Mouse (Mus musculus) midbrain, embryonic 16.5 days (tissue): ENCODE measurements at regions not wholly inside any gene's neighbourhood (a gene's known extent, or its start where the extent isn't known, plus 50 kb on each side); places are given as distances from the start of the nearest gene placed in this dataset.

Source experiments
- ATAC-seq: fragments of 200-750 bp; cut with Nextera tagmentation; 2 replicates; pipeline ENCODE4 v1.8.0; 2017; ENCODE audit warnings: moderate TSS enrichment
- H3K27ac ChIP-seq: fragments of 300-500 bp; sonication (generic); 2 replicates; pipeline ENCODE4 v1.5.1; 2014; ENCODE audit warnings: mild to moderate bottlenecking, low read length, mixed read lengths
- H3K27me3 ChIP-seq: fragments of 300-500 bp; sonication (generic); 2 replicates; pipeline ENCODE4 v1.6.1; 2014; ENCODE audit warnings: low read depth, low read length, mixed read lengths; ENCODE audit not compliant: control insufficient read depth, insufficient read depth
- H3K36me3 ChIP-seq: fragments of 300-500 bp; sonication (generic); 2 replicates; pipeline ENCODE4 v1.6.1; 2014; ENCODE audit warnings: mild to moderate bottlenecking, low read length, moderate library complexity, mixed read lengths; ENCODE audit not compliant: control insufficient read depth, insufficient read depth
- H3K4me1 ChIP-seq: fragments of 300-500 bp; sonication (generic); 2 replicates; pipeline ENCODE4 v1.6.1; 2014; ENCODE audit warnings: mild to moderate bottlenecking, low read length, mixed read lengths; ENCODE audit not compliant: control insufficient read depth, insufficient read depth
- H3K4me2 ChIP-seq: fragments of 300-500 bp; sonication (generic); 2 replicates; pipeline ENCODE4 v1.6.1; 2014; ENCODE audit warnings: mild to moderate bottlenecking, low read length, mixed read lengths
- H3K4me3 ChIP-seq: fragments of 300-500 bp; sonication (generic); 2 replicates; pipeline ENCODE4 v1.5.1; 2014; ENCODE audit warnings: low read depth, mild to moderate bottlenecking, low read length, moderate library complexity, mixed read lengths
- H3K9ac ChIP-seq: fragments of 300-500 bp; sonication (generic); 2 replicates; pipeline ENCODE4 v1.6.1; 2014; ENCODE audit warnings: low read depth, low read length, mixed read lengths
- H3K9me3 ChIP-seq: fragments of 300-500 bp; sonication (generic); replicated peaks from 2 replicates; pipeline ENCODE4 v1.6.1; 2014; ENCODE audit warnings: mild to moderate bottlenecking, low read length, mixed read lengths; ENCODE audit not compliant: control insufficient read depth, poor library complexity, severe bottlenecking
- WGBS: fragments of 180-500 bp; shearing (Covaris S2); extraction: QIAGEN DNeasy Blood & Tissue Kit; methylation state at CpG from one replicate; pipeline ENCODE4 v1.1.7; 2014; 5-methylcytosine and 5-hydroxymethylcytosine counted together

DNA sequence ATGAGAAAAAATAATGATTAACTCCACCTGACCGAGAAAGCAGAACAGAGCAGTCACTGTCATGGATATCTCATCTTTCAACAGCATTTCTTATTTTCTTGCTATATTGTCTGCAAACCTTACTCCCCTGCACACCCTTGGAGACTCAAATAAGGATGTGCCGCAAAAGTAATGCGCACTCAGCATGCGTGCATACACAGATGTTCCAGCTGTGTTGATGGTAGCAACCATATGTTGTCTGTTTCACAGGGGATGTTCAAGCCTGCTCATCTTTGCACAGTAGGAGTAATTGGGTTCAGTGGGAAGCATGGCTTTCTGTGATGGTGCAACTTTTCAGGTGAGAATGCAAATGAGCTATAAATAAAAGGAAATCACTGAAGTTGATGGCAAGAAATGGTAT is 1182.9 kb upstream of the Manea start:
- H3K9me3 ChIP-seq = no peaks in the 10 kb centered on the region
- H3K4me2 ChIP-seq = no peak overlapping the region
- no peaks in the 10 kb centered on the region for H3K36me3 ChIP-seq
- H3K27ac ChIP-seq = no peak overlapping the region
- no peaks in the 10 kb centered on the region for H3K27me3 ChIP-seq
- H3K9ac ChIP-seq = no peak overlapping the region
- H3K4me3 ChIP-seq = no peak overlapping the region
- WGBS = 78% methylated on average over 4 of the region's 4 CpGs
- no peaks in the 10 kb centered on the region for H3K4me1 ChIP-seq
- ATAC-seq = peak; percentile 36; the same call in 1 of the 2 replicates

DNA sequence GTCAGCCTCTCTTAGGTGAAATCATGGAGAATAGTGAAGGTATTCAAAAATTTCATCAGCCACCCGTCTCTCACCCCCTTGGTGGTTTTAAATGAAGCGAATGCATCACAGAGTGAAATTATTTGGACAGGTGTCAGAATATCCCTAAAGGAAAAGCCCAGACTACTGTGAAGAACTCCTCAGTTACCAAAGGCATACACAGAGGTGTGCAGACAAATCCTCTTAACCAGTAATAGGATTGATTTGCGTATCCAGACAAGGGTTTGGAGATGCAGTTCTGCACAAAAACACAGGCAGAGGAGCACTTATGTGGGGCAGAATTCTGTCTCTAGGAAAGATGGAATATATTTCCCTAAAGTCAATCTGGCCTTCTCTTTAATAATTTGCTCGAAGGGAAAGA is 1173.6 kb upstream of the Manea start:
- no peaks in the 10 kb centered on the region for H3K9me3 ChIP-seq
- H3K4me2 ChIP-seq = no peak overlapping the region
- no peak overlapping the region for H3K27ac ChIP-seq
- 0 out of 2 replicates have a peak, but pooled peaks cover 3% of the 10 kb centered on the region for H3K4me1 ChIP-seq
- H3K9ac ChIP-seq = no peak overlapping the region
- no peak overlapping the region for H3K4me3 ChIP-seq
- H3K27me3 ChIP-seq = no peaks in the 10 kb centered on the region
- 40% methylated on average over 4 of the region's 4 CpGs for WGBS
- no peaks in the 10 kb centered on the region for H3K36me3 ChIP-seq
- no peak for ATAC-seq

DNA sequence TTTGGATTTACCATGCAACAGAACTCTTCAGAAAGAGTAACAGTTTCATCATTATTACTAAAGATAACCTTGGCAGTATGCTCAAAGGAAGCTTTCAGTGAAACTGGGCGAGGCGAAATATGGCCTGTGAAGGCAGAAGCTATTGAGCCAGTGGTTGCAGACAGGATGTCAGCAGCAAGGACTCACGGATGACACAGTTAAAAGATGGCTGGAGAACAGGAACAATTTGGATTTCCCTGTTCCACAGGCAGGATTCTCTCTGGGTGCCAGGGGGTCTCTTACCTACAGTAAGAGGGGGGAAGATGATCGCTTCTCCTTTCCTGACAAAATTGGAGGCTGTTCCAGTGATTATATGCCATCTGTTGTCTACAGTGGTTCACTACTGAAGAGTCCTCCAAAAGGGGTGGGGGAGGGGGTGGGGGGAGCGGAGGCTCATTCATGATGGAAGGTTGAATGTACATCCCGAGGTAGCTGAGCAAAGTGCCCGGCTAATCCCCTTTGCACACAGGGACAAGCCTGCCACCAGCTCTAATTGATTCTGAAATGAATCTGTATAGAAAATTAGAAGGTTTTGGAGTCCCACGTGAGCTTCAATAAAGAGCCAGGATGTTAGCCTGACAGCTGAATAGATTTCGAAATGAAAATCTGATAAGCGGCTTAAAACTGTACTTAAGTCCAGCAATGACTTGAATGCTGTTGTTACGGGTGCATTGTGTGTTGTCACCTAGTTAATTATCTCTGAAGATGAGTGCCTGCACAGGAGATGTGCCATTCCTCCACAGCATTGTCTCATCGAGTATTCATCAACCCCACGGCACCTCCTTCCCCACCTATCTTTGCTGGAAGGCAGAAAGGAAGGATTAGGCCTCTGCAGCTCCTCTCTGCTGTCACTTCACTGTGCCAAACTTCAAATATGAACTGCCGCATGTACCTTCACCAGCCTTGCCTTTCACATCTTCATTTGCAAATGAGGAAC is 1158.4 kb upstream of the Manea start:
- no peak overlapping the region; the same call in 1 of the 2 replicates for H3K4me3 ChIP-seq
- H3K27me3 ChIP-seq = peaks cover 6% of the 10 kb centered on the region; the same call in 1 of the 2 replicates
- H3K36me3 ChIP-seq = no peaks in the 10 kb centered on the region
- peaks cover 4% of the 10 kb centered on the region for H3K4me1 ChIP-seq
- ATAC-seq = peak; percentile 92
- H3K4me2 ChIP-seq = peak overlapping the region; percentile 36
- peak overlapping the region; percentile 77 for H3K27ac ChIP-seq
- no peaks in the 10 kb centered on the region for H3K9me3 ChIP-seq
- WGBS = 9% methylated on average over 14 of the region's 14 CpGs
- no peak overlapping the region for H3K9ac ChIP-seq

DNA sequence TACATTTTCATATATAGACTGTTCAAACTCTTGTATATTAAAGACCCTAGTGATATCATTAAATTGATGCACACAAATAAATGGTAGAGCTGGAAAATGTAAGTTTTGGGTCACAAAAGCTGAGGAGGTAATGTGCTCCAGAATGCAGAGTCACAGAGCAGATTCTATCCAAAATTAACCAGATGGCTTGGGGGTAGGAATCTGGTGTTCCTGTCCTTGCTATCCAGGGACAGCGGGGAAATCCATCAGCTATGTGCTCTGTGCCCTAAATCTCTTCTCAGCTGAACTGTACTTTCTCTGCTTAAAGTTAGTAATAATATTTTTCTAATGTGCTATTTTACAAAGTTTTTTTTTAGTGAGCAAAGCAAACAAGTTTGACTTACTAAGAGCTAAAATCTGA is 1151.2 kb upstream of the Manea start:
- H3K27ac ChIP-seq = no peak overlapping the region
- ATAC-seq = no peak
- WGBS = 93% methylated on average over 1 of the region's 1 CpGs

DNA sequence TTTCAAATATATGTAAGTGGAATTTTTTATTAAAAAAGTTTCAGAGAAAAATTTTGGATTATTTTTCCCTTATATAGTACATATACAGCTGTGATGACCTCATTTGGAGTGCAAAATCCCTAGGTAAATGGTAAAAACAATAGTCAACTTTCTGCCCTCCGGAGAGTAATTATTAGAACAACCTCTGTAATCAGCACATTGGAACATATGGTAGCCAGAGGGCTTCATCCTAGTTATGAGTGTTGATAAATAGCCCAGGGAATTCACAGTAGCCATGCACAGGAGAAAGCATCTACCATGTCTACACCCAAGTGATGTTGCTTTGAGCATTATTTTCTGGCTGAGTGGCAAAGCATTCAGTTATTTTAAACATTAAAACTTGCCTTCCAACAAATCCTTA is 1150.6 kb upstream of the Manea start:
- no peak overlapping the region for H3K4me2 ChIP-seq
- no peaks in the 10 kb centered on the region for H3K4me1 ChIP-seq
- 89% methylated on average over 1 of the region's 1 CpGs for WGBS
- no peak overlapping the region for H3K27ac ChIP-seq
- H3K27me3 ChIP-seq = no peaks in the 10 kb centered on the region
- H3K9ac ChIP-seq = no peak overlapping the region
- H3K36me3 ChIP-seq = no peaks in the 10 kb centered on the region
- H3K9me3 ChIP-seq = no peaks in the 10 kb centered on the region
- ATAC-seq = no peak
- no peak overlapping the region for H3K4me3 ChIP-seq

More for the DNA sequence above, 1151.2 kb upstream of the Manea start:
- H3K4me3 ChIP-seq = no peak overlapping the region
- no peaks in the 10 kb centered on the region for H3K4me1 ChIP-seq
- no peak overlapping the region for H3K4me2 ChIP-seq
- no peaks in the 10 kb centered on the region for H3K27me3 ChIP-seq
- H3K9ac ChIP-seq = no peak overlapping the region
- H3K36me3 ChIP-seq = no peaks in the 10 kb centered on the region
- H3K9me3 ChIP-seq = no peaks in the 10 kb centered on the region

DNA sequence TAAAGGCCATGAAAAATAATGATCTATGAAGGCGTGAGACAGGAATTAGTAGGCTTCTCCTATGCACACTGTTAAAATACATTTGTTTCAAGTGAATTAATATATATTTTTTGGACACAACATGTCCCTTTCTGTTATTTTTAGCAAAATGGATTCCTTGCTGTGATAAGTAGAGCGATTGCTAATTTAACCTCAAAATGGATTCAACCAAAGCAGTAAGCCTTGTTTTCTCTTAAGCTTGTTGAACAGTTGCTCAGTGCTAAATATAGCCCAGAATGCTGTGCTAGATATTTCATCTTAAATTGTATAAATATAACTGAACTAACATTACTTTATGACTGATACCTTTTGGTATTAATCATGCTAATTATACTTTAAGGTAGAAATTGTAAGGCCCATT is 1144.6 kb upstream of the Manea start:
- Histone ChIP-seq H3K36me3 (no peaks in the 10 kb centered on the region), H3K4me3 (no peak overlapping the region), H3K4me1 (no peaks in the 10 kb centered on the region), H3K27me3 (no peaks in the 10 kb centered on the region), H3K9me3 (no peaks in the 10 kb centered on the region), H3K9ac (no peak overlapping the region), H3K4me2 (no peak overlapping the region), H3K27ac (no peak overlapping the region)
- ATAC-seq = no peak
- WGBS = 91% methylated on average over 2 of the region's 2 CpGs

DNA sequence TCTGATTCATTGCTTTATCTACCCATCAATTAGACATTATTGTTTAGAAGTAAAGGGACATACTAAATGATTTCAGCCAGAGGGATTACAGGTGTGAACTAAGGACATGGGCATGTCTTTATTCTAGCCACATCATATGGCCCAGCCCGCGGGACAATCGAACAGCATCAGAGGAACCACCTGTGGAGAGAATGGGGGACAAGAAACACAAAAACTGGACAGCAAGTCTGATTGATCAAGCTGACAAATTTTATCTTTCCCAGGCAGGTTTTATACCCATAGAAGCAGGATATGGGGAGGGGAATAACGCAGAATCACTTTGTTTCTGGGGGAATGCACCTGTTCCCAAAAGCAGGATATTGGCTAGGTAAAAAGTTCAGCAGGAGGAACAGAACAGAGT is 1103.2 kb upstream of the Manea start:
- no peak for ATAC-seq
- Histone ChIP-seq H3K9ac (no peak overlapping the region), H3K27me3 (no peaks in the 10 kb centered on the region), H3K9me3 (no peaks in the 10 kb centered on the region), H3K4me3 (no peak overlapping the region), H3K4me1 (no peaks in the 10 kb centered on the region), H3K27ac (no peak overlapping the region), H3K36me3 (no peaks in the 10 kb centered on the region), H3K4me2 (no peak overlapping the region)
- WGBS = 93% methylated on average over 4 of the region's 4 CpGs

DNA sequence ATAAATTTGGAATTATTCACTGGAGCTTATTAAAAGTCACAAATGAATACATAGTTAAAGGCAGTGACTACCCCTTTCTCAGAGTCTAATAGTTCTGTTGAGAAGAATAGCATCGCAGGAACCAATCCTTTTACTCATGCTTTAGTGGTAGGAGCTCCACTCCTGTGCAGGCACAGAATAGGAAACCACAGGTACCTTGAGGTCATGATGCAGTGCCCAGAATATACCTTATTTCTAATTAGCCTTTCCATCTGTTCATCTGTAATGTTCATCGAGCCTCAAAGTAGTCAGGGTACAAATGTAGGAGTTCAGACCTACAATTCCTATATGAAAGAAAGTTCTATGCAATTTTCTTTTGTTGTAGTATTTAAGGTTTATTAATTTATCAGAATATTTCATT is 1099.6 kb upstream of the Manea start:
- H3K4me1 ChIP-seq = no peaks in the 10 kb centered on the region
- no peaks in the 10 kb centered on the region for H3K9me3 ChIP-seq
- H3K27ac ChIP-seq = no peak overlapping the region
- no peak overlapping the region for H3K4me3 ChIP-seq
- no peak for ATAC-seq
- H3K27me3 ChIP-seq = no peaks in the 10 kb centered on the region
- H3K36me3 ChIP-seq = no peaks in the 10 kb centered on the region
- H3K9ac ChIP-seq = no peak overlapping the region
- 85% methylated on average over 2 of the region's 2 CpGs for WGBS
- H3K4me2 ChIP-seq = no peak overlapping the region

DNA sequence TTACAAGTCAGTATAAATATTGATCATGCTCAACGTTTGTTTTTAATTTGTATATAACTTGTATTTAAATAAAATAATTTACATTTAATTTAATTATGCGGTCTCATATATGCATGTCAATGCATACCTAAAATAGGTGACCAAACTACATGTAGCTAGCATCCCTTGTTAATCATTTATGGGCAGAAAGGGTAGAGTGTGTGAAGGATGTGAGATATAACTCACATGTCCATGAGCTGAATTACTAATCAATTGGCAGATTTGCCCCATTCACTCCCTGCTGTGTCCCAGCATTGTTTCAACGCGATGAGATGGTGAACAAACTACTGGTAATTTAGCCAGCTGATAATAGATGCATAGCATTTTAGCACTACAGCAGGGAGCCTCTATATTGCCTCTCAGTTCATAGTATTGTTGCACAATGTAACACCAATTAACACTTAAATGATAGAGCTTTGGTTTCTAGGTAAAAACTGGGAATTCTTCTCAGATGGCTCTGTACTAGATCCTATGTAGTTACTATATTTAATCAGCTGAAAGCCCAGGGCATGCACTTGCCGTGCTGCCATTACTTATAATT is 1082.6 kb upstream of the Manea start:
- Histone ChIP-seq H3K36me3 (no peaks in the 10 kb centered on the region), H3K9ac (no peak overlapping the region), H3K27ac (no peak overlapping the region), H3K4me1 (no peaks in the 10 kb centered on the region), H3K27me3 (no peaks in the 10 kb centered on the region), H3K4me3 (no peak overlapping the region), H3K9me3 (no peaks in the 10 kb centered on the region), H3K4me2 (no peak overlapping the region)
- WGBS = 57% methylated on average over 5 of the region's 5 CpGs
- ATAC-seq = no peak
